ENCODE assay signal across 16 mouse cellular contexts in the genomic region with DNA sequence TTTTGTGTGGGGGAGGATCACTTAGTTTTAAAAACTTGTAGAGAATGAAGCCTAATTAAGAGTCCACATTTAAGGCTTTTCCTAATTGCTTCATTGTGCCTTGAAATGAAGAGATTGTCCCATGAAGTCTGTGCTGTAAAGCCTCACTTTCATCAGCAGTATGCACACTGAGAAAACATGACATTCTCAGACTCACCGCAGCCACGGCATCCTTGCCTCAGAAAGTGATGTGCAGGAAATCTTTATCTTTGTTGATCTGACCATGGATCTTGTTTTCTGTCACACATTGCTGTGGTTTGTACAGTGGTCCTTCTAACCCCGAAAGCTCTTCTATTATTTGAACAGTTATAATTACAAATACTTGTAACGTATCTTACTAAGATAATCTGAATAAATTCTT.
"Had no signal": no experiment of that assay in that cellular context is flagged by ENCODE, and none has a peak within 500 bp of the region (broad histone marks: within the 10 kb centered on the region; RNA-seq: fewer than 3 reads in every experiment).

No protein-coding gene starts in this region.

- H3K36me3 ChIP-seq: kidney, embryonic 15.5 days; liver, embryonic 13.5 days; neural tube, embryonic 13.5 days had no signal

- DNase-seq: kidney, adult 11 months; kidney, adult 8-10 months; kidney, postnatal 10 days; kidney, postnatal 36 days; layer of hippocampus, postnatal 36 days; liver, embryonic 13.5 days; lung, adult 2 months; lung, postnatal 14 days; midbrain, embryonic 14.5 days; retina, postnatal 1 day; thymus, postnatal 25 days had no signal

- H3K27me3 ChIP-seq: kidney, embryonic 15.5 days; liver, embryonic 13.5 days; neural tube, embryonic 13.5 days had no signal

- H3K27ac ChIP-seq: kidney, embryonic 15.5 days; left cerebral cortex, adult 2 months; liver, embryonic 13.5 days; macrophage; neural tube, embryonic 13.5 days; stomach, postnatal 0 days had no signal

- H3K4me3 ChIP-seq: kidney, embryonic 15.5 days; left cerebral cortex, adult 2 months; liver, embryonic 13.5 days; neural tube, embryonic 13.5 days had no signal

- H3K4me1 ChIP-seq: liver, embryonic 13.5 days; neural tube, embryonic 13.5 days had no signal

- H3K9me3 ChIP-seq: kidney, embryonic 15.5 days; liver, embryonic 13.5 days; neural tube, embryonic 13.5 days had no signal
